In the genomic region with DNA sequence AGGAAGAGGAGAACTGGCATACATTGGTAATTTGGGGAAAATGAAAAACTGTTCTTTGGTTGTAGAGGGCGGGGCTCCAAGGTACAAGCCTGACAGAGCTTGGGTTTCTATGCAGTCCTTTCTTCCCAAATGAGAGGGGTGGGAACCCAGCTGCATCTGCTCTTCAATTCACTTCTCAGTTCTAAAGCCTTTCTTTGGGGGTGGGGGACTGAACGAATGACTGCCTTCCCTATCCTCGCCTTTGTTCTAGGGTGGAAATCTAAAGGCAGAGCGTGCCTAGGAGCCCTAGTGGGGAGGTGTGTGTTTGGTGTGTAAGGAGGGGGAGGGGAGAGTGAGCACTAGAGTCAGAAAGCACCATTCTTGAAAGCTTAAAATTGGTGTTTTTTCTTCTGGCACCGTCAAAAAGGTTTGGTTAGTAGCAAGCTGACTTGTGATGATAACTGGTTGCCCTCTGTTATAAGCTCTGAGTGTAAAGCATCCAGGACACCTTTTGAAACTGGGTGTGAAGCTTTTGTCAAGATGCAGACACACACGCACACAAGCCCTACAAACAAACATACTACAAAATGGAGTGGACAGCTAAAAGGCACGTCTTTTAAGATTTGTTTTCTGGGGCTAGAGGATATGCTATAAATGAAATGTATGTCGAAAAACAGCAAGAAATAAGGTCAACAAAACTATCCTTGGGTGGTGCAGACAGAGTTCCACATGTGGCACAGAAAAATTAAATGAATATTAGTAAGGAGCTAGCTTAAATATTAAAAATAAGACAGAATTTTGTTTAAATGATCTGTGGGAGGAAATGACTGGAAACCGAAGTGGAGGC, we compare ENCODE assay signal across 9 mouse cellular contexts. TPM values are rescaled to one million over a fixed set of nuclear protein-coding genes. Genes with fewer than 3 reads are reported as not detected.
DNase-seq lines count a peak whose midpoint lies in the region; ATAC-seq and TF ChIP-seq lines count a peak whose summit lies in the region.
"Had no signal": no experiment of that assay in that cellular context is flagged by ENCODE, and none has a peak within 500 bp of the region (broad histone marks: within the 10 kb centered on the region; RNA-seq: fewer than 3 reads in every experiment).

No protein-coding gene starts in this region.

- H3K36me3 ChIP-seq in hindbrain, embryonic 10.5 days = 0 out of 2 replicates have a peak, but pooled peaks cover under 1% of the 10 kb centered on the region
- no peaks in the 10 kb centered on the region for H3K36me3 ChIP-seq in midbrain, embryonic 11.5 days (ENCODE audit: control insufficient read depth, insufficient read depth, low read length)

- 23% methylated on average over 9 of the region's 9 CpGs for WGBS in hindbrain, embryonic 10.5 days
- WGBS in midbrain, embryonic 11.5 days = 22% methylated on average over 9 of the region's 9 CpGs

- H3K4me2 ChIP-seq in midbrain, embryonic 11.5 days = peak overlapping the region; percentile 80

- peaks cover 29% of the 10 kb centered on the region for H3K4me1 ChIP-seq in hindbrain, embryonic 10.5 days (replicated peaks)
- H3K4me1 ChIP-seq in midbrain, embryonic 11.5 days (ENCODE audit: control insufficient read depth, insufficient read depth, low read length) = no peaks in the 10 kb centered on the region; the same call in none of the 2 replicates

- H3K4me3 ChIP-seq in gastrocnemius, adult 2 months = peak overlapping the region; percentile 77
- H3K4me3 ChIP-seq in hindbrain, embryonic 10.5 days = peak overlapping the region; percentile 78
- H3K4me3 ChIP-seq in midbrain, embryonic 11.5 days (ENCODE audit: low read depth, low read length) = peak overlapping the region; percentile 72

- DNase-seq in gastrocnemius, adult 2 months = no peak
- no peak for DNase-seq in gastrocnemius, postnatal 25 days
- DNase-seq in brain, embryonic 14.5 days (ENCODE audit: low read depth) = peak; percentile 93
- peak; percentile 40 for DNase-seq in hindbrain, embryonic 10.5 days (ENCODE audit: low spot score)
- DNase-seq in midbrain, embryonic 11.5 days (ENCODE audit: low spot score, missing footprints) = peak; percentile 91
- DNase-seq in gastrocnemius, adult 8-10 months (ENCODE audit: low spot score in 2 of 2) = no peak
- DNase-seq in heart, adult 11 months = no peak

- no peak overlapping the region for H3K27ac ChIP-seq in gastrocnemius, adult 2 months
- peak overlapping the region; percentile 89 for H3K27ac ChIP-seq in hindbrain, embryonic 10.5 days
- H3K27ac ChIP-seq in midbrain, embryonic 11.5 days (ENCODE audit: low read depth, low read length) = peak overlapping the region; percentile 71

- intact Hi-C loops in gastrocnemius, adult 2 months (cut with DNase I) = no loop called here

- peak overlapping the region; percentile 88 for H3K9ac ChIP-seq in midbrain, embryonic 11.5 days (ENCODE audit: low read length)

- H3K27me3 ChIP-seq in hindbrain, embryonic 10.5 days (ENCODE audit: insufficient read depth, poor library complexity, severe bottlenecking) = peaks cover 38% of the 10 kb centered on the region
- H3K27me3 ChIP-seq in midbrain, embryonic 11.5 days (ENCODE audit: control insufficient read depth, insufficient read depth, low read length) = no peaks in the 10 kb centered on the region

- ATAC-seq in midbrain, embryonic 11.5 days (ENCODE audit: low FRiP score) = peak; percentile 50
- ATAC-seq in inflammation-experienced regulatory T-cells, adult 6 months = no peak

- no peak for TF ChIP-seq CTCF in gastrocnemius, adult 2 months (IDR thresholded peaks at IDR 0.05)
- TF ChIP-seq CTCF in brain, embryonic 14.5 days (IDR thresholded peaks at IDR 0.05; ENCODE audit: borderline replicate concordance, extremely low read depth, insufficient read depth, insufficient read length) = no peak

- peak; percentile 21; the same call in 1 of the 2 replicates for TF ChIP-seq POLR2A in brain, embryonic 14.5 days (IDR thresholded peaks at IDR 0.05; ENCODE audit: borderline replicate concordance, extremely low read depth, insufficient read depth, insufficient read length, poor library complexity, severe bottlenecking)

- H3K9me3 ChIP-seq in hindbrain, embryonic 10.5 days = no peaks in the 10 kb centered on the region
- H3K9me3 ChIP-seq in midbrain, embryonic 11.5 days (ENCODE audit: control insufficient read depth, low read length) = no peaks in the 10 kb centered on the region

RNA-seq across cellular contexts. Expression of a gene that starts 1.2 kb away (rescaled TPM):
- 1 to 10 TPM; 2.2 to 4.4 TPM for total RNA-seq in gastrocnemius, adult 2 months (2021)
- total RNA-seq in gastrocnemius, postnatal 25 days (2021) = 1 to 10 TPM; 3.3 to 4.0 TPM
- polyA plus RNA-seq in brain, embryonic 14.5 days (2012; rRNA removed) = 366 and 500 TPM in 2 replicates
- polyA plus RNA-seq in hindbrain, embryonic 10.5 days (2016; fragmentation: Nextera tagmentation; extraction: Ambion mirVana) = 78.8 and 164 TPM in 2 replicates
- polyA plus RNA-seq in midbrain, embryonic 11.5 days (2014; fragmentation: Nextera tagmentation; extraction: Ambion mirVana) = 194 and 213 TPM in 2 replicates
- total RNA-seq in gastrocnemius, adult 8-10 months (2022) = 1 to 10 TPM; 1.6 to 3.2 (median 2.1) TPM
- 10 to 100 TPM in 1 of 3 experiments, 1 to 10 TPM in 2; 6.8 to 14.9 (median 7.9) TPM for polyA plus RNA-seq in inflammation-experienced regulatory T-cells, adult 6 months (2017; shearing (Covaris generic))
- polyA plus RNA-seq: erythroblast, embryonic 14.5 days had no signal

Comparison
In these comparisons a context has a peak if more than half of its experiments do, and no peak if none do; other contexts are left out.
1. DNase-seq: peak in brain, embryonic 14.5 days (single experiment), hindbrain, embryonic 10.5 days (single experiment) and midbrain, embryonic 11.5 days (single experiment); none in gastrocnemius, adult 2 months (single experiment), gastrocnemius, postnatal 25 days (single experiment), gastrocnemius, adult 8-10 months (0 of 2) and heart, adult 11 months (single experiment).
2. Peak in every context shown above with its lines, with median percentiles within 50 percentile points of each other: H3K4me3 ChIP-seq.